Mouse (Mus musculus): ENCODE measurements at regions not wholly inside any gene's neighbourhood (a gene's known extent, or its start where the extent isn't known, plus 50 kb on each side); places are given as distances from the start of the nearest gene placed in this dataset.

GRCm38 (mm10) chr4:5206394-5207099, 413.4 kb upstream of the Impad1 start:
- ATAC-seq (ENCODE audit: low TSS enrichment), result peak; percentile 94

- no peak for ATAC-seq (ENCODE audit: low TSS enrichment)
Observed at GRCm38 (mm10) chr4:5205328-5206208, 412.4 kb upstream of the Impad1 start.

- no peak for ATAC-seq (ENCODE audit: low TSS enrichment)
Observed at GRCm38 (mm10) chr4:5194272-5194671, 401.1 kb upstream of the Impad1 start.

- peak; percentile 64; the same call in 1 of the 2 replicates for ATAC-seq (ENCODE audit: low TSS enrichment)
Observed at GRCm38 (mm10) chr4:5181591-5181990, 388.4 kb upstream of the Impad1 start.

- peak; percentile 55; the same call in 1 of the 2 replicates for ATAC-seq (ENCODE audit: low TSS enrichment)
Observed at GRCm38 (mm10) chr4:5178991-5179693, 386.0 kb upstream of the Impad1 start.

- ATAC-seq (ENCODE audit: low TSS enrichment), result no peak
Observed at GRCm38 (mm10) chr4:5165263-5165662, 372.1 kb upstream of the Impad1 start.

- no peak for ATAC-seq (ENCODE audit: low TSS enrichment)
Observed at GRCm38 (mm10) chr4:5160931-5161330, 367.8 kb upstream of the Impad1 start.

GRCm38 (mm10) chr4:5130726-5131125, 337.6 kb upstream of the Impad1 start:
- peak; percentile 98 for ATAC-seq (ENCODE audit: low TSS enrichment)

- no peak for ATAC-seq (ENCODE audit: low TSS enrichment)
Observed at GRCm38 (mm10) chr4:5126059-5126458, 332.9 kb upstream of the Impad1 start.

- ATAC-seq (ENCODE audit: low TSS enrichment), result no peak
Observed at GRCm38 (mm10) chr4:5098411-5098810, 305.3 kb upstream of the Impad1 start.

- ATAC-seq (ENCODE audit: low TSS enrichment), result no peak
Observed at GRCm38 (mm10) chr4:5078723-5079122, 285.6 kb upstream of the Impad1 start.

GRCm38 (mm10) chr4:5074754-5075153, 281.6 kb upstream of the Impad1 start:
- peak; percentile 98 for ATAC-seq (ENCODE audit: low TSS enrichment)

- ATAC-seq (ENCODE audit: low TSS enrichment), result no peak
Observed at GRCm38 (mm10) chr4:5071243-5071642, 278.1 kb upstream of the Impad1 start.

GRCm38 (mm10) chr4:5059290-5059955, 266.3 kb upstream of the Impad1 start:
- no peak for ATAC-seq (ENCODE audit: low TSS enrichment)

GRCm38 (mm10) chr4:5029929-5030328, 236.8 kb upstream of the Impad1 start:
- no peak for ATAC-seq (ENCODE audit: low TSS enrichment)

- ATAC-seq (ENCODE audit: low TSS enrichment), result peak; percentile 69
Observed at GRCm38 (mm10) chr4:4987491-4987890, 194.3 kb upstream of the Impad1 start.

GRCm38 (mm10) chr4:4983474-4984194, 190.5 kb upstream of the Impad1 start:
- ATAC-seq (ENCODE audit: low TSS enrichment), result no peak

GRCm38 (mm10) chr4:4971800-4972319, 178.7 kb upstream of the Impad1 start:
- peak; percentile 70 for ATAC-seq (ENCODE audit: low TSS enrichment)

- peak; percentile 93 for ATAC-seq (ENCODE audit: low TSS enrichment)
Observed at GRCm38 (mm10) chr4:4948956-4949355, 155.8 kb upstream of the Impad1 start.

- no peak for ATAC-seq (ENCODE audit: low TSS enrichment)
Observed at GRCm38 (mm10) chr4:4944498-4944897, 151.3 kb upstream of the Impad1 start.

GRCm38 (mm10) chr4:4925741-4926140, 132.6 kb upstream of the Impad1 start:
- ATAC-seq (ENCODE audit: low TSS enrichment), result no peak
